Mouse (Mus musculus): Measurements from ENCODE around the gene Tcf25. TPM values are rescaled to one million over a fixed set of nuclear protein-coding genes. Genes with fewer than 3 reads are reported as not detected.
A peak's percentile ranks its signal among the peaks of the same experiment; 100 is the strongest.

Tcf25 gene
- total RNA-seq (2018; cell fraction: chromatin; rRNA removed), result 100 to 1,000 TPM; 263 to 870 (median 577) TPM
- total RNA-seq (2018; cell fraction: cytosol; rRNA removed), result 100 to 1,000 TPM; 137 to 269 (median 152) TPM
- total RNA-seq (2018; cell fraction: nucleus; rRNA removed), result 100 to 1,000 TPM; 182 to 375 (median 229) TPM
- 120 to 135 TPM (median 125 TPM) in 3 replicates for polyA plus RNA-seq (2018)

GRCm38 (mm10) chr8:123373403-123374238 lies at the start of gene Tcf25:
Gene Tcf25 (plus strand): TSS chr8:123373753.
- Histone ChIP-seq H3K79me2 (ENCODE audit: inconsistent target) (peaks cover 49% of the 10 kb centered on the region), H3K4me3 (ENCODE audit: inconsistent target) (peak within 1 kb of the TSS; percentile 76), H3K27ac (peak within 1 kb of the TSS; percentile 90), H3K36me3 (ENCODE audit: inconsistent target) (no peaks in the 10 kb centered on the region)
- under 1% methylated on average over 57 of the region's 75 CpGs for WGBS (ENCODE audit: missing documents)

GRCm38 (mm10) chr8:123328552-123328951 lies 45.0 kb upstream of the Tcf25 start:
- no peaks in the 10 kb centered on the region for H3K79me2 ChIP-seq (ENCODE audit: inconsistent target)
- H3K4me3 ChIP-seq (ENCODE audit: inconsistent target), result no peak overlapping the region
- no peak overlapping the region for H3K27ac ChIP-seq
- WGBS (ENCODE audit: missing documents), result 96% methylated on average over 2 of the region's 2 CpGs
- no peaks in the 10 kb centered on the region for H3K36me3 ChIP-seq (ENCODE audit: inconsistent target)

GRCm38 (mm10) chr8:123329350-123329749 lies 44.2 kb upstream of the Tcf25 start:
- H3K4me3 ChIP-seq (ENCODE audit: inconsistent target), result no peak overlapping the region
- H3K27ac ChIP-seq, result no peak overlapping the region
- no peaks in the 10 kb centered on the region for H3K79me2 ChIP-seq (ENCODE audit: inconsistent target)
- 8% methylated on average over 4 of the region's 4 CpGs for WGBS (ENCODE audit: missing documents)
- no peaks in the 10 kb centered on the region for H3K36me3 ChIP-seq (ENCODE audit: inconsistent target)

- Histone ChIP-seq H3K27ac (no peak overlapping the region), H3K4me3 (ENCODE audit: inconsistent target) (no peak overlapping the region), H3K79me2 (ENCODE audit: inconsistent target) (no peaks in the 10 kb centered on the region), H3K36me3 (ENCODE audit: inconsistent target) (no peaks in the 10 kb centered on the region)
- 90% methylated on average over 5 of the region's 5 CpGs for WGBS (ENCODE audit: missing documents)
Measured at GRCm38 (mm10) chr8:123329961-123330360, 43.6 kb upstream of the Tcf25 start.

GRCm38 (mm10) chr8:123330701-123331100 lies 42.9 kb upstream of the Tcf25 start:
- H3K27ac ChIP-seq, result no peak overlapping the region
- no peak overlapping the region for H3K4me3 ChIP-seq (ENCODE audit: inconsistent target)
- 47% methylated on average over 6 of the region's 6 CpGs for WGBS (ENCODE audit: missing documents)
- H3K79me2 ChIP-seq (ENCODE audit: inconsistent target), result no peaks in the 10 kb centered on the region
- no peaks in the 10 kb centered on the region for H3K36me3 ChIP-seq (ENCODE audit: inconsistent target)

- no peaks in the 10 kb centered on the region for H3K36me3 ChIP-seq (ENCODE audit: inconsistent target)
- 78% methylated on average over 2 of the region's 2 CpGs for WGBS (ENCODE audit: missing documents)
Measured at GRCm38 (mm10) chr8:123331301-123331700, 42.3 kb upstream of the Tcf25 start.

GRCm38 (mm10) chr8:123331810-123332209 lies 41.7 kb upstream of the Tcf25 start:
- Histone ChIP-seq H3K4me3 (ENCODE audit: inconsistent target) (no peak overlapping the region), H3K27ac (no peak overlapping the region), H3K79me2 (ENCODE audit: inconsistent target) (no peaks in the 10 kb centered on the region), H3K36me3 (ENCODE audit: inconsistent target) (no peaks in the 10 kb centered on the region)
- 58% methylated on average over 8 of the region's 8 CpGs for WGBS (ENCODE audit: missing documents)

More at GRCm38 (mm10) chr8:123331301-123331700, 42.3 kb upstream of the Tcf25 start:
- no peaks in the 10 kb centered on the region for H3K79me2 ChIP-seq (ENCODE audit: inconsistent target)
- H3K4me3 ChIP-seq (ENCODE audit: inconsistent target), result no peak overlapping the region
- no peak overlapping the region for H3K27ac ChIP-seq

GRCm38 (mm10) chr8:123332262-123333090 lies 41.1 kb upstream of the Tcf25 start, which contains the start of gene Spire2:
Gene Spire2 (plus strand): TSS chr8:123332713.
- no peak within 1 kb of the TSS for H3K4me3 ChIP-seq (ENCODE audit: inconsistent target)
- no peak within 1 kb of the TSS for H3K27ac ChIP-seq
- no peaks in the 10 kb centered on the region for H3K36me3 ChIP-seq (ENCODE audit: inconsistent target)
- WGBS (ENCODE audit: missing documents), result 2% methylated on average over 56 of the region's 85 CpGs
- H3K79me2 ChIP-seq (ENCODE audit: inconsistent target), result no peaks in the 10 kb centered on the region

- no peak overlapping the region for H3K4me3 ChIP-seq (ENCODE audit: inconsistent target)
- H3K79me2 ChIP-seq (ENCODE audit: inconsistent target), result no peaks in the 10 kb centered on the region
- WGBS (ENCODE audit: missing documents), result 19% methylated on average over 21 of the region's 21 CpGs
- H3K36me3 ChIP-seq (ENCODE audit: inconsistent target), result no peaks in the 10 kb centered on the region
- no peak overlapping the region for H3K27ac ChIP-seq
Measured at GRCm38 (mm10) chr8:123333091-123333587, 40.4 kb upstream of the Tcf25 start.

- 31% methylated on average over 7 of the region's 7 CpGs for WGBS (ENCODE audit: missing documents)
- no peak overlapping the region for H3K27ac ChIP-seq
- no peaks in the 10 kb centered on the region for H3K79me2 ChIP-seq (ENCODE audit: inconsistent target)
- H3K36me3 ChIP-seq (ENCODE audit: inconsistent target), result no peaks in the 10 kb centered on the region
- no peak overlapping the region for H3K4me3 ChIP-seq (ENCODE audit: inconsistent target)
Measured at GRCm38 (mm10) chr8:123333864-123334263, 39.7 kb upstream of the Tcf25 start.

GRCm38 (mm10) chr8:123334467-123334866 lies 39.1 kb upstream of the Tcf25 start:
- Histone ChIP-seq H3K79me2 (ENCODE audit: inconsistent target) (no peaks in the 10 kb centered on the region), H3K4me3 (ENCODE audit: inconsistent target) (no peak overlapping the region), H3K27ac (no peak overlapping the region), H3K36me3 (ENCODE audit: inconsistent target) (no peaks in the 10 kb centered on the region)
- 40% methylated on average over 1 of the region's 1 CpGs for WGBS (ENCODE audit: missing documents)

- Histone ChIP-seq H3K79me2 (ENCODE audit: inconsistent target) (no peaks in the 10 kb centered on the region), H3K4me3 (ENCODE audit: inconsistent target) (no peak overlapping the region), H3K27ac (no peak overlapping the region), H3K36me3 (ENCODE audit: inconsistent target) (no peaks in the 10 kb centered on the region)
- 84% methylated on average over 3 of the region's 3 CpGs for WGBS (ENCODE audit: missing documents)
Measured at GRCm38 (mm10) chr8:123337475-123337874, 36.1 kb upstream of the Tcf25 start.

- WGBS (ENCODE audit: missing documents), result 94% methylated on average over 4 of the region's 4 CpGs
- no peak overlapping the region for H3K27ac ChIP-seq
- H3K4me3 ChIP-seq (ENCODE audit: inconsistent target), result no peak overlapping the region
- H3K36me3 ChIP-seq (ENCODE audit: inconsistent target), result no peaks in the 10 kb centered on the region
- no peaks in the 10 kb centered on the region for H3K79me2 ChIP-seq (ENCODE audit: inconsistent target)
Measured at GRCm38 (mm10) chr8:123340071-123340470, 33.5 kb upstream of the Tcf25 start.

Measured in macrophage (primary cell).